Mouse (Mus musculus) cerebellum, postnatal 25 days (tissue): ENCODE data around the gene Stim2.

Experiments used
- DNase-seq, 2 experiments: peaks; one replicate each; pipeline ENCODE4 v3.0.0; 2021; ENCODE audit warnings: mixed read lengths in 2 of 2

The Stim2 gene

DNA sequence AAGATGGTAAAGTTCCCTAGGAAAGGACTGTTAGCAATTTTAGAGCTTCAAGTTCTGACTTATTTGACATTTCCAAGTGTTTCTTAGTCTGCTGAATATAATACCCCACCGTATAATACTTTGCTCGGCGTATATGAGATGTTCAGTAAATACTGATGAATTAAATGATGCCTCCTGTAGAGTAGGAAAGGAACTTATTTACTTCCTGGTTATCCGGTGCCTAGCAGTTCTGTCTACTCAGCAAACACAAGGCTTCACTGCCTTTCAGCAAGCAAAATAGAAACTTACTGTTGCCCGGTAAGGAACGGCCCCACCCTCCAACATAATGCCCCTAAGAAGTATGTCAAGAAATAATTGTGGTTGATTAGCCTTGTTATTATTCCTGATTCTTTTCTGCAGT is 1.5 kb upstream of the Stim2 start:
- no peak for DNase-seq

DNA sequence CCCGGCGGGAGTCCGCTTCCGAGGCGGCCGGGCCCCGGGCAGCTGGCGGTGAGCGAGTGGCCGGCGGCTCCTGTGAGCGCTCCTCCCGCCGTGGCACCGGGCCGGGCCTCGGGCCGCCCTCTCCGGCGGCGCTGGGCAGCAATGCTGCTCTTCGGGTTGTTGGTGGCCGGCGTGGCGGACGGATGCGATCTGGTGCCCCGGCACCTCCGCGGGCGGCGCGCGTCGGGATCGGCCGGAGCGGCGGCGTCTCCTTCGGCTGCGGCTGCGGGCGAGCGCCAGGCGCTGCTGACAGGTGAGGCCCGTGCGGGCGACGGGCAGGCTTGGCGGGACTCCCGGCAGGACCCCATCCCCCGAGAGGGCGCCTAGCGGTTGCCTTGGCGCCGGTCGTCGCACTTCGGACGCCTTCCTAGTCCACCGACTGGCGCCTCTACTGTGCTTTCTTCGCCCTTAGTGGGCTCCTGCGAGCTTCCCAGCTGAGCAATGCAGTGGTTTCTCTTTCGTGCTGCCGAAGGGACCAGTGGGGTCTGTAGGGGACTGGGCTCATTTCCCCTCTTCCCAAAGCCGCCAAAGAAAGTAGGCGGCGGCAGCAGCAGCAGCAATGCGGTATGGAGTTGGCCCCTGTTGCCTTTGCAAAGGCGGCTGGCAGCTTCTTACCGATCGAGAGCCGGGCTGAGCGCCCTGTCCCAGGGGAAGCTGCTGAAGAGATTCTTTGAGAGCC is 603 bp downstream of the Stim2 start:
- DNase-seq, result peak; percentile 81 to 83

GRCm38 (mm10) chr5:53999461-53999770 is 1.1 kb downstream of the Stim2 start:
- DNase-seq, result no peak

GRCm38 (mm10) chr5:53999831-54000230 is 1.5 kb downstream of the Stim2 start:
- DNase-seq, result no peak

GRCm38 (mm10) chr5:54001021-54001420 is 2.7 kb downstream of the Stim2 start:
- DNase-seq, result no peak

- no peak for DNase-seq
These were observed 7.0 kb downstream of the Stim2 start for GRCm38 (mm10) chr5:54005111-54005864.

DNA sequence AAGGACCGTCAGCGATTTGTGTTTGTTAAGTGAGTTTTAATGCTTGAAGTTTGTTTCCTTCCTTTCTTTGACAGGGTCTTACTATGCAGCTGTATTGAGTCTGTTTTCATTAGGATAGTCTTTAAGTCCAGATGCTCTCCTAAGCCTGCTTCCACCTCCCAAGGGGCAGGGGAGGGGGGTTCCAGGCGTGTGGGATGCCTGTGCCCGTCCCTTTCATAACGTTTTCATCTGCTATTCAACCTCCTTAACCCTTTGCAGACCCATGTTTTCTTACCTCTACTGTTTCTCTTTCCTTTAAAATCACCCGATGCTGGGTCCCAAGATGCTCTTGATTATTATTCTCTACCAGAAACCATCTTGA is 7.5 kb downstream of the Stim2 start:
- no peak for DNase-seq

GRCm38 (mm10) chr5:54006845-54007244 is 8.5 kb downstream of the Stim2 start:
- no peak for DNase-seq

DNA sequence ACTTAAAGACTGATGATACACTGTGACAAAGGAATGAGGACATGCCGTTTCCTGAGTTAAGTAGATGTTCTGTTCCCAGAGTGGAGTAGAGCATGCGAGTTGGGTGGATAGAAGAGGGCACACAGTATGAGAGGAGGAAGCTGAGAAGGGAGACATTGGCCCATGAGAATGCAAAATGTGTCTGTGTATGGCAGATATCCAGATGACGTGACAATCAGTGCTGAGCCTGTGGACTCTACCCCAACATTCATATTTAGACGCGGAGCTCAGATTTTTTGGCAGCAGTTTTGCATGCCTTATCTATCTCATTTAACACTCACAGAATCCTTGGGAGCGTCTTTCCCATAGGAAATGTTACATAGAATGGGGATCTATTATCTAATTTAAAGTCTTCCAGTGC is 9.3 kb downstream of the Stim2 start:
- no peak for DNase-seq

DNA sequence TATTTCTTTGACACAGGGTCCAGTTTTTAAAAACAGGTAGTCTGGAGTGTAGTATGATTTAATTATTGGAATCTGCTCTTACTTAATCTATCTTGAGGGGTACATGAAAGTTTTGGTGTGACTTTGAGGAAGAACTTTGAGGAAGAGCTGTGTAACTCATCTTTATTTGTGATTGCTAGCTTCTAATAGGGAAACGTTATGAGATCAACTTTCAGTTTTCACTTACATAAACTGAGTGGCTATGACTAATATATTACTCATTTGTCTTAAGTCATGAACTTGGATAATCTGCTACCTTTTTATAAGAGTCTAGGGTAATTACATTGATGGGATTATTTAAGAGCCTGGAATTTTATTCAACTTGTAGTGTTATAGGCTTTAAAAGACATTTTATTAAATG is 15.0 kb downstream of the Stim2 start:
- no peak for DNase-seq

- DNase-seq, result no peak
These were observed 18.8 kb downstream of the Stim2 start for GRCm38 (mm10) chr5:54017143-54017542.

GRCm38 (mm10) chr5:54018856-54019255 is 20.6 kb downstream of the Stim2 start:
- no peak for DNase-seq

DNA sequence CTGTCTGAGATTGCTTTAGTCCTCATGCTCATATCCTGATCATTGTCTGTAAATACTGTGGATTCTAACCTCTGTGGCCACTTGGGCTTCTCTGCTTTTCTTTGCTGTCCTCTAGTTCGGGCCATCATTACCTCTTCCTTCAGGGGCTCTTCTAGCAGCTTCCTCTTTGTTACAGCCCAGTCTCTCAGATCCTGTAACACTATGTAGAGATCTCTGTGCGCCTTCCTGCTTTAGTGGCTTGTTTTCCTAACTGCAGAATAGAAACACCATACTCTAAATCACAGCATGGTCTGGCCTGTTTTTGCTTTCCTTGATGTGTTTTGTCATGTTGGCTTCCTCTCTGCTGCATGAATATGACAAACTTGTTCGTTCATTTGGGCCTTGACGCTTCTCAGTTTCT is 21.2 kb downstream of the Stim2 start:
- no peak for DNase-seq

GRCm38 (mm10) chr5:54024610-54025009 is 26.3 kb downstream of the Stim2 start:
- no peak for DNase-seq

DNA sequence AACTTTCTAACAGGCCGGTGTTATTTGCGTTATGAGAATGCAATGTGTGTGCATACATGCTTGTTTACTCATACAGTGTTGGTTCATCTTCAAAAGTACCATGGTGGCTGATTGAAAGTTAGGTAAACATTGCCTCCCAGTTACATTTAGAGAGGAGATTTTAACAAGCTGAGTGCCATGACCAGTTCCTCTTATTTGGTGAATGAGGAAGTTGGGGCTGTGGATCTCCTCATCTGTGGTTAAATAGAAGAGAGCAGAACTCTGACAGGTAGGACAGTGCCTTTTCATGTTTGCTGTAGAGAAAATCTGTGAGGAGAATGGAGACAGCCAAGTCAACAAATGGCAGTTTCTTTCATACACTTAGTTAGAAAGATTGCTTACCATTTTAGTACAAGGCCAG is 27.3 kb downstream of the Stim2 start:
- no peak for DNase-seq

DNA sequence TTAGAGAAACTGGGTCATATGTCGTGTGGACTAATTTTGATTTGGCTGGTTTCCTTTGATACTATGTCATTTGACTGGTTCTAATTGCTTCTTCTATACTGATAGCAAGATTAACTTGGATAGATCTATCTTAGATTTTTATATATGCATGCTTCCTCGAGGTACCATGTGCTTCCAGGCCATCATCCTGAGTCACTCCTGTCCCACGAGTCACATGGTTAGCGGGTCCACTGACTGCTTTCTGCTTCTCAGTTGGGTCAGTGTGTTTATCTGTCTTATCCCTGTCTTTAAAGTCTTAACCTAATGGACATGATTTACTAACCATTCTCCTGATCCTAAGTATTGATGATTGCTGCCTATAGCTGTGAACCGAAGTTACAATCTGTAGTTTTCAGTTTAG is 34.9 kb downstream of the Stim2 start:
- DNase-seq, result no peak

- no peak for DNase-seq
These were observed 36.4 kb downstream of the Stim2 start for GRCm38 (mm10) chr5:54034680-54035079.

DNA sequence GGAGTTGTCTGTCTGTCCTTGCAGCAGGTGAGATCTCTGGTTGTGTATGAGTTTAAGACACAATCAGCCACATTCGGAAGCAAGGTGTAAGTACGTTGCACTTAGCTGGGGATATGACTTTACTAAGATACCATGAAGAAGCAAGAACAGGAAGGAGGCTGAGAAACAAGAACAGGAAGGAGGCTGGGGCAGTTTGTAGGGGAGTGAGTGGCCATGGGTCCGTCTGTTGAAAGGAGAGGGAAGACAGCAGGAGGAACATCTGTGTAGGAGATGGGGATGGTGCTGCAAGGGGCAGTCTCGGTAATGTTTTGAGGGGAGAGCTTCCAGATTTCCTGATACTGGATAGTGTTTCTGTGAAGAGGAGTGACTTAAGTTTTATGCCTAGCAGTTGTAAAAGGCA is 40.3 kb downstream of the Stim2 start:
- no peak for DNase-seq

DNA sequence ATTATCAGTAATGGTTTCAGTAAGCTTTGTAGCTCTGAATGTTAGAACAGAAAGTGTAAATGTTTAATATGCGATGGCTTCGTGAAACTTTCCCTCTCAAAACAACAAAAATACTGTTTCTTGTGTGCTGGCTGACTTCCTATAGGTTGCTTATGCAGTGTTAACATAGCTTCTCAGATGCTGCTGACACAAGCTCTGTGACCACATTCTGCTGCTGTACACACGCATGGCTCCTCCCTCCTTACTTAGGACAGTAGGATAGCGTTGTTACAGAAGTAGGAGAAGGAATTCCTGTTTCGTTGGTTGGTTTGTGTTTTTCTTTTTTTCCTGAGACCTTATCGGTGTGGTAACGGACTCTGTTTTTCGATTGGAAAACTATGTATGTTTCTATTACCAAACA is 42.2 kb downstream of the Stim2 start:
- no peak for DNase-seq

DNA sequence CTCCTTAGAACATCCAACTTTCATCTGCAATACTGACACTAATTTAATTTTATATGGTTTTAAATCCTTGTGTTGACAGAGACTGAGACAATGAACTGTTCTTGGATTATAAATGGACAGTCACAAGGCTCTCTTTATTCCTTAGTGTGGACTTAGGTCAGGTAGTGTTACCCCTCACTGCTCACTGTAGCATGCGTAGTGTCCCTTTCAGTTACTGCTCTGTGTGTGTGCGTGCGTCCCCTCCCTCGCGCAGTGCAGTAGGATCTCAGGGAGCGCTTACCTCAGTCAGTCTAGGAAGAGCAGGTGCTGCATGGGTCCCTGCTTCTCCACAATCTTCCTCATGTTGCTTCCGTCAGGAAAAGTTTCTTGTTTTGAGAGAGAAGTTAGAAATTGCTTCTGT is 43.7 kb downstream of the Stim2 start:
- DNase-seq, result no peak

GRCm38 (mm10) chr5:54045523-54045922 is 47.2 kb downstream of the Stim2 start:
- DNase-seq, result no peak

DNA sequence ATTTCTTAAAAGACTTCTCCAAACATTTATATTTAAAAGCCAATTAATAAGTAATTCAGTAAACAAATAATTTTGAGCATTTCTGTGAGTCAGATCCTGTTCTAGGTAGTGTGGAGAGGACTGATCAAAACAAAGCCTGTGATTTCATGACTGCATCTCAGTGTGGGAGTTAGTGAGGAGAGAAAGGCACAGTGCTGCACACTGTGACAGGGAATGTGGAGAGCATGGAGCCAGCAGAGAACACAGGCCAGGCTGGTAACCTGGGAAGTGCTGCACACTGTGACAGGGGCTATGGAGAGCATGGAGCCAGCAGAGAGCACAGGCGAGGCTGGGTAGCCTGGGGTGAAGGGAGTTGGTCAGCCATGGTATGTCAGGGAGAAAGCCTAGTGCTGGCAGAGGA is 48.1 kb downstream of the Stim2 start:
- DNase-seq, result no peak

- DNase-seq, result no peak
These were observed 50.9 kb downstream of the Stim2 start for GRCm38 (mm10) chr5:54049145-54049733.

DNA sequence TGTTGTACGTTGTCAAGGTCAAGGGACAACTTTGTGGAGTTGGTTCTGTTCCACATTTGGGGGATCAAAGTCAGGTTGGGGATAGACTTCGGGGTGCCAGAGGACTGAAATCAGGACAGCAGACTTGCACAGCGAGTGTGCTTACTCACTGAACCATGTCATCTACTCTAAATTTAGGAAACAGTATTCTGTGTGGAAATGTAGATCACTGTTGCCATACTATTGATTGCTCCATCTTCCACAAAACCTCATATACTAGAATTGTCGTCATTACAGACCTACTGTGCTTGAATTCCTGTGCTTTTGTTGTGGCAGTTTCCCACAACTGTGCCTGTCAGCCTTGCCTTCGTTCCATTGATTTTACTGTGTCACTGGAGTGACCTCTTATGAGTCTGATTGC is 51.6 kb downstream of the Stim2 start:
- DNase-seq, result no peak

DNA sequence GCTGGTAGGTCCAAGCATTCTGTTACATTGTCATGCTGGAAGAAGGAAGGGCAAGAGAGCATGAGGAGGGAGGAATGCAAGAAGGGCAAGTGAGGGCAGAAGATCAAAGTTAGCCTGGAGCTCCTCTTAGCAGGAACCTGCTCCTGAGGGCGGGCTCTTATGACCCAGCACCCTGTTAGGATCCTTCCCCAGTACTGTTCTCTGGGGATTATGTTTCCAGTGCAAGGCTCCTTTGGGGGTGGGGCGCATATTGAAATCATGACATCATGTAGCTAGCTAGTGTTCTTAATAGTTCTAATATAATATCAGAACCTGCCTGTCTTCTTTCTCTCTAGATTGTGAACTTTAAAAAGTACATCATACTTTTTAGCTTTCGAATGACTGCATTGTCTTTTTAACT is 52.8 kb downstream of the Stim2 start:
- DNase-seq, result no peak
